Mouse (Mus musculus): Measurements from ENCODE around the gene Fmo2.

- TF ChIP-seq CTCF (IDR thresholded peaks at IDR 0.05; ENCODE audit: borderline replicate concordance, control insufficient read depth, extremely low read depth, insufficient read depth, low read length, poor library complexity), result no peak
- TF ChIP-seq POLR2A (IDR thresholded peaks at IDR 0.05; ENCODE audit: control insufficient read depth, extremely low read depth, insufficient read depth, low read length, poor library complexity), result no peak
Observed at GRCm38 (mm10) chr1:162943700-162944099, 45.2 kb upstream of the Fmo2 start.
